Mouse (Mus musculus): ENCODE measurements around the gene Gpr141. TPM values are rescaled to one million over a fixed set of nuclear protein-coding genes. Genes with fewer than 3 reads are reported as not detected.
"Not testable (repeated sequence)": the region's sequence is repeated elsewhere in the genome, so short reads cannot be mapped to it uniquely, and the experiment has no call there.

The Gpr141 gene
- polyA plus RNA-seq, 1 experiment from 2014 or later = 0.77 TPM

GRCm38 (mm10) chr13:19821639-19822038 is 2.4 kb downstream of the Gpr141 start:
- no peak for ATAC-seq (ENCODE audit: low read depth)
- H3K36me3 ChIP-seq (ENCODE audit: control insufficient read depth, insufficient read depth, low read length) = no peaks in the 10 kb centered on the region
- H3K27ac ChIP-seq (ENCODE audit: low read length) = no peak overlapping the region

GRCm38 (mm10) chr13:19819926-19820325 is 4.1 kb downstream of the Gpr141 start:
- ATAC-seq (ENCODE audit: low read depth) = no peak
- H3K27me3 ChIP-seq (ENCODE audit: control insufficient read depth, insufficient read depth, low read depth, low read length) = no peaks in the 10 kb centered on the region
- no peaks in the 10 kb centered on the region for H3K4me1 ChIP-seq (replicated peaks; ENCODE audit: control insufficient read depth, insufficient read depth, low read length)
- no peak overlapping the region for H3K9ac ChIP-seq (ENCODE audit: low read length)
- no peaks in the 10 kb centered on the region for H3K9me3 ChIP-seq (ENCODE audit: control insufficient read depth, low read length)
- WGBS = 87% methylated on average over 4 of the region's 4 CpGs
- no peaks in the 10 kb centered on the region for H3K36me3 ChIP-seq (ENCODE audit: control insufficient read depth, insufficient read depth, low read length)
- H3K27ac ChIP-seq (ENCODE audit: low read length) = no peak overlapping the region
- H3K4me2 ChIP-seq (ENCODE audit: low read depth, low read length) = no peak overlapping the region
- no peak overlapping the region for H3K4me3 ChIP-seq (ENCODE audit: low read length)

More at GRCm38 (mm10) chr13:19821639-19822038, 2.4 kb downstream of the Gpr141 start:
- H3K9ac ChIP-seq (ENCODE audit: low read length) = no peak overlapping the region
- H3K27me3 ChIP-seq (ENCODE audit: control insufficient read depth, insufficient read depth, low read depth, low read length) = no peaks in the 10 kb centered on the region
- no peaks in the 10 kb centered on the region for H3K4me1 ChIP-seq (replicated peaks; ENCODE audit: control insufficient read depth, insufficient read depth, low read length)
- H3K9me3 ChIP-seq (ENCODE audit: control insufficient read depth, low read length) = no peaks in the 10 kb centered on the region
- H3K4me3 ChIP-seq (ENCODE audit: low read length) = no peak overlapping the region
- no peak overlapping the region for H3K4me2 ChIP-seq (ENCODE audit: low read depth, low read length)

GRCm38 (mm10) chr13:19819243-19819642 is 4.8 kb downstream of the Gpr141 start:
- Histone ChIP-seq H3K36me3 (ENCODE audit: control insufficient read depth, insufficient read depth, low read length) (no peaks in the 10 kb centered on the region), H3K9ac (ENCODE audit: low read length) (no peak overlapping the region), H3K4me1 (replicated peaks; ENCODE audit: control insufficient read depth, insufficient read depth, low read length) (no peaks in the 10 kb centered on the region), H3K4me2 (ENCODE audit: low read depth, low read length) (no peak overlapping the region), H3K9me3 (ENCODE audit: control insufficient read depth, low read length) (no peaks in the 10 kb centered on the region), H3K4me3 (ENCODE audit: low read length) (no peak overlapping the region), H3K27me3 (ENCODE audit: control insufficient read depth, insufficient read depth, low read depth, low read length) (no peaks in the 10 kb centered on the region), H3K27ac (ENCODE audit: low read length) (no peak overlapping the region)
- ATAC-seq (ENCODE audit: low read depth) = no peak
- 48% methylated on average over 2 of the region's 2 CpGs for WGBS

GRCm38 (mm10) chr13:19794942-19795341 is 29.1 kb downstream of the Gpr141 start:
- Histone ChIP-seq H3K36me3 (ENCODE audit: control insufficient read depth, insufficient read depth, low read length) (no peaks in the 10 kb centered on the region), H3K27me3 (ENCODE audit: control insufficient read depth, insufficient read depth, low read depth, low read length) (no peaks in the 10 kb centered on the region), H3K4me1 (replicated peaks; ENCODE audit: control insufficient read depth, insufficient read depth, low read length) (no peaks in the 10 kb centered on the region), H3K4me2 (ENCODE audit: low read depth, low read length) (no peak overlapping the region), H3K4me3 (ENCODE audit: low read length) (no peak overlapping the region), H3K9me3 (ENCODE audit: control insufficient read depth, low read length) (no peaks in the 10 kb centered on the region), H3K9ac (ENCODE audit: low read length) (no peak overlapping the region), H3K27ac (ENCODE audit: low read length) (no peak overlapping the region)
- WGBS = 92% methylated on average over 3 of the region's 3 CpGs
- no peak for ATAC-seq (ENCODE audit: low read depth)

GRCm38 (mm10) chr13:19794486-19794885 is 29.6 kb downstream of the Gpr141 start:
- Histone ChIP-seq H3K27me3 (ENCODE audit: control insufficient read depth, insufficient read depth, low read depth, low read length) (no peaks in the 10 kb centered on the region), H3K4me3 (ENCODE audit: low read length) (no peak overlapping the region), H3K4me1 (replicated peaks; ENCODE audit: control insufficient read depth, insufficient read depth, low read length) (no peaks in the 10 kb centered on the region), H3K9me3 (ENCODE audit: control insufficient read depth, low read length) (no peaks in the 10 kb centered on the region), H3K36me3 (ENCODE audit: control insufficient read depth, insufficient read depth, low read length) (no peaks in the 10 kb centered on the region), H3K27ac (ENCODE audit: low read length) (no peak overlapping the region), H3K4me2 (ENCODE audit: low read depth, low read length) (no peak overlapping the region), H3K9ac (ENCODE audit: low read length) (no peak overlapping the region)
- WGBS = 72% methylated on average over 6 of the region's 6 CpGs
- no peak for ATAC-seq (ENCODE audit: low read depth)

- Histone ChIP-seq H3K27ac (ENCODE audit: low read length) (no peak overlapping the region), H3K9me3 (ENCODE audit: control insufficient read depth, low read length) (no peaks in the 10 kb centered on the region), H3K36me3 (ENCODE audit: control insufficient read depth, insufficient read depth, low read length) (no peaks in the 10 kb centered on the region), H3K27me3 (ENCODE audit: control insufficient read depth, insufficient read depth, low read depth, low read length) (no peaks in the 10 kb centered on the region), H3K4me1 (replicated peaks; ENCODE audit: control insufficient read depth, insufficient read depth, low read length) (no peaks in the 10 kb centered on the region), H3K4me3 (ENCODE audit: low read length) (no peak overlapping the region), H3K4me2 (ENCODE audit: low read depth, low read length) (no peak overlapping the region), H3K9ac (ENCODE audit: low read length) (no peak overlapping the region)
- ATAC-seq (ENCODE audit: low read depth) = no peak
- 74% methylated on average over 4 of the region's 4 CpGs for WGBS
Observed at GRCm38 (mm10) chr13:19793761-19794160, 30.3 kb downstream of the Gpr141 start.

- not testable (repeated sequence) for H3K9ac ChIP-seq (ENCODE audit: low read length); H3K36me3 ChIP-seq (ENCODE audit: control insufficient read depth, insufficient read depth, low read length); H3K27ac ChIP-seq (ENCODE audit: low read length); H3K4me1 ChIP-seq (replicated peaks; ENCODE audit: control insufficient read depth, insufficient read depth, low read length); ATAC-seq (ENCODE audit: low read depth); H3K4me3 ChIP-seq (ENCODE audit: low read length); H3K27me3 ChIP-seq (ENCODE audit: control insufficient read depth, insufficient read depth, low read depth, low read length); H3K9me3 ChIP-seq (ENCODE audit: control insufficient read depth, low read length); H3K4me2 ChIP-seq (ENCODE audit: low read depth, low read length)
- WGBS = 53% methylated on average over 1 of the region's 1 CpGs
Observed at GRCm38 (mm10) chr13:19787946-19788345, 36.1 kb downstream of the Gpr141 start.

- H3K27me3 ChIP-seq (ENCODE audit: control insufficient read depth, insufficient read depth, low read depth, low read length) = no peaks in the 10 kb centered on the region
Observed at GRCm38 (mm10) chr13:19770163-19770562, 53.9 kb downstream of the Gpr141 start.

GRCm38 (mm10) chr13:19767202-19767601 is 56.9 kb downstream of the Gpr141 start:
- ATAC-seq (ENCODE audit: low read depth) = no peak
- no peaks in the 10 kb centered on the region for H3K9me3 ChIP-seq (ENCODE audit: control insufficient read depth, low read length)
- H3K36me3 ChIP-seq (ENCODE audit: control insufficient read depth, insufficient read depth, low read length) = no peaks in the 10 kb centered on the region
- 51% methylated on average over 2 of the region's 2 CpGs for WGBS
- no peaks in the 10 kb centered on the region for H3K4me1 ChIP-seq (replicated peaks; ENCODE audit: control insufficient read depth, insufficient read depth, low read length)
- H3K27ac ChIP-seq (ENCODE audit: low read length) = no peak overlapping the region
- H3K4me2 ChIP-seq (ENCODE audit: low read depth, low read length) = no peak overlapping the region
- H3K9ac ChIP-seq (ENCODE audit: low read length) = no peak overlapping the region
- no peak overlapping the region for H3K4me3 ChIP-seq (ENCODE audit: low read length)
- no peaks in the 10 kb centered on the region for H3K27me3 ChIP-seq (ENCODE audit: control insufficient read depth, insufficient read depth, low read depth, low read length)

More at GRCm38 (mm10) chr13:19770163-19770562, 53.9 kb downstream of the Gpr141 start:
- Histone ChIP-seq H3K4me2 (ENCODE audit: low read depth, low read length) (no peak overlapping the region), H3K4me3 (ENCODE audit: low read length) (no peak overlapping the region), H3K9ac (ENCODE audit: low read length) (no peak overlapping the region), H3K9me3 (ENCODE audit: control insufficient read depth, low read length) (no peaks in the 10 kb centered on the region), H3K4me1 (replicated peaks; ENCODE audit: control insufficient read depth, insufficient read depth, low read length) (no peaks in the 10 kb centered on the region), H3K27ac (ENCODE audit: low read length) (no peak overlapping the region), H3K36me3 (ENCODE audit: control insufficient read depth, insufficient read depth, low read length) (no peaks in the 10 kb centered on the region)
- ATAC-seq (ENCODE audit: low read depth) = no peak
- WGBS = 28% methylated on average over 1 of the region's 1 CpGs

GRCm38 (mm10) chr13:19764276-19764675 is 59.8 kb downstream of the Gpr141 start:
- WGBS = 80% methylated on average over 4 of the region's 4 CpGs
- Histone ChIP-seq H3K36me3 (ENCODE audit: control insufficient read depth, insufficient read depth, low read length) (no peaks in the 10 kb centered on the region), H3K4me1 (replicated peaks; ENCODE audit: control insufficient read depth, insufficient read depth, low read length) (no peaks in the 10 kb centered on the region), H3K9ac (ENCODE audit: low read length) (no peak overlapping the region), H3K27me3 (ENCODE audit: control insufficient read depth, insufficient read depth, low read depth, low read length) (no peaks in the 10 kb centered on the region), H3K9me3 (ENCODE audit: control insufficient read depth, low read length) (no peaks in the 10 kb centered on the region), H3K27ac (ENCODE audit: low read length) (no peak overlapping the region), H3K4me3 (ENCODE audit: low read length) (no peak overlapping the region), H3K4me2 (ENCODE audit: low read depth, low read length) (no peak overlapping the region)
- ATAC-seq (ENCODE audit: low read depth) = no peak

Measured in lung, embryonic 16.5 days (tissue).